Mouse (Mus musculus) stomach, embryonic 16.5 days (tissue): ENCODE measurements around the gene Olfr525. TPM values are rescaled to one million over a fixed set of nuclear protein-coding genes. Genes with fewer than 3 reads are reported as not detected.

Source experiments
- ATAC-seq: fragments of 200-750 bp; cut with Nextera tagmentation; 2 replicates; pipeline ENCODE4 v1.8.0; 2017; ENCODE audit warnings: moderate number of reproducible peaks, moderate TSS enrichment; ENCODE audit not compliant: insufficient read depth, low FRiP score
- H3K27ac ChIP-seq: fragments of 300-500 bp; sonication (generic); 2 replicates; pipeline ENCODE4 v1.5.1; 2014; ENCODE audit warnings: low read length
- H3K27me3 ChIP-seq: fragments of 300-500 bp; sonication (generic); 2 replicates; pipeline ENCODE4 v1.6.1; 2014; ENCODE audit warnings: low read length, control low read depth, mixed read lengths; ENCODE audit not compliant: control insufficient read depth, insufficient read depth
- H3K36me3 ChIP-seq: fragments of 300-500 bp; sonication (generic); 2 replicates; pipeline ENCODE4 v1.6.1; 2014; ENCODE audit warnings: low read length; ENCODE audit not compliant: control insufficient read depth, insufficient read depth
- H3K4me1 ChIP-seq: fragments of 300-500 bp; sonication (generic); 2 replicates; pipeline ENCODE4 v1.6.1; 2014; ENCODE audit warnings: low read length, control low read depth, mixed read lengths; ENCODE audit not compliant: control insufficient read depth, insufficient read depth
- H3K4me2 ChIP-seq: fragments of 300-500 bp; sonication (generic); 2 replicates; pipeline ENCODE4 v1.6.1; 2014; ENCODE audit warnings: low read depth, low read length, mixed read lengths
- H3K4me3 ChIP-seq: fragments of 300-500 bp; sonication (generic); replicated peaks from 2 replicates; pipeline ENCODE4 v1.5.1; 2014; ENCODE audit warnings: mild to moderate bottlenecking, low read length
- H3K9ac ChIP-seq: fragments of 300-500 bp; sonication (generic); 2 replicates; pipeline ENCODE4 v1.6.1; 2014; ENCODE audit warnings: low read length
- H3K9me3 ChIP-seq: fragments of 300-500 bp; sonication (generic); replicated peaks from 2 replicates; pipeline ENCODE4 v1.6.1; 2016; ENCODE audit warnings: low read length, control low read depth; ENCODE audit not compliant: control insufficient read depth
- WGBS: fragments of 180-500 bp; shearing (Covaris S2); extraction: QIAGEN DNeasy Blood & Tissue Kit; methylation state at CpG from one replicate; pipeline ENCODE4 v1.1.7; 2014; 5-methylcytosine and 5-hydroxymethylcytosine counted together
- polyA plus RNA-seq: library from polyadenylated mRNA; unstranded; fragments of >200 nt; fragmentation: Nextera tagmentation; extraction: Ambion mirVana; gene quantifications from 2 replicates; pipeline ENCODE4 v1.2.1, GENCODE M21; 2015

The Olfr525 gene
- polyA plus RNA-seq, 1 experiment from 2014 or later, result not detected

DNA sequence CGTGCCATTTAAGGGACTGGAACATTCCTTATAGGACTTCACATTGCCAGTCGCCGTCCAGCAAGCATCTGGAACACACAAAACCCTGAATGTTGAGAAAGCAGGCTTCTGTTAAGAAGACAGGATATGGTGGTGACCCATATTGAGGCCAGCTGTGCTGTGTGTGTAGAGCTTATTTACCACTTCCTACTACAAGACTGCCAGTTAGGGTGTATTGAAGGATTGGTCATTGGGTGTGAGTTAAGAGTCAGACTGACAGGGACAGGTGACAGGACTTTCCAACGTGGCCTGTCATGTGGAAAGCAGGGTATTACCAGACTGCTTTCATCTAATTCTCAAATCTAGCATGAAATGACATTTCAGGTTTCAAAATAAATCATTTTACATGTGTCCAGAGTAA is 53.6 kb downstream of the Olfr525 start:
- Histone ChIP-seq H3K27ac (no peak overlapping the region), H3K4me1 (no peaks in the 10 kb centered on the region), H3K4me2 (no peak overlapping the region), H3K27me3 (no peaks in the 10 kb centered on the region), H3K9me3 (no peaks in the 10 kb centered on the region), H3K9ac (no peak overlapping the region), H3K4me3 (no peak overlapping the region), H3K36me3 (no peaks in the 10 kb centered on the region)
- ATAC-seq, result no peak
- WGBS, result 70% methylated on average over 4 of the region's 4 CpGs

DNA sequence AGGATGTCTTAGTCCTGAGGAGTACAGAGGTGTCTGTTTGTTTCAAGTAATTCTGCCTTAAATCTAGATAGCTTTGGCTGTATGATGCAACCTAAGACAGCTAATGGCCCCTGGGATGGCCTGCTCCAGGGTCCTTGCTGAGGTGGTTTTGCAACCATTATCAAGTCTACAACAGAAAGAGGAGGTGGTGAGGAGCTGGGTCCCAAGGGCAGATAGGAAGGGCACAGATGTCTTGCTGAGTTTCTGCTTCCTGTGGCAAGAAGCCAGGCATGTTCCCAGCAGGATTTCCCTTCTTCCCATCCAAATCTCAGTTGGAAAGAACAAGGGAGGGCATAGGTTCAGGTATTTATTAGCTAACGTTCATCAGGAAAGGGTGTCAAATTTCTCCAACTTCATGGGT is 55.6 kb downstream of the Olfr525 start, which contains the start of gene Olfr530:
Gene Olfr530 (minus strand): TSS at position 101 of the 400 bp plus-strand sequence.
- Histone ChIP-seq H3K4me3 (no peak within 1 kb of the TSS), H3K27me3 (no peaks in the 10 kb centered on the region), H3K27ac (no peak within 1 kb of the TSS), H3K4me2 (no peak within 1 kb of the TSS), H3K9ac (no peak within 1 kb of the TSS), H3K36me3 (no peaks in the 10 kb centered on the region), H3K9me3 (no peaks in the 10 kb centered on the region), H3K4me1 (no peaks in the 10 kb centered on the region)
- ATAC-seq, result no peak
- 39% methylated on average over 1 of the region's 1 CpGs for WGBS

DNA sequence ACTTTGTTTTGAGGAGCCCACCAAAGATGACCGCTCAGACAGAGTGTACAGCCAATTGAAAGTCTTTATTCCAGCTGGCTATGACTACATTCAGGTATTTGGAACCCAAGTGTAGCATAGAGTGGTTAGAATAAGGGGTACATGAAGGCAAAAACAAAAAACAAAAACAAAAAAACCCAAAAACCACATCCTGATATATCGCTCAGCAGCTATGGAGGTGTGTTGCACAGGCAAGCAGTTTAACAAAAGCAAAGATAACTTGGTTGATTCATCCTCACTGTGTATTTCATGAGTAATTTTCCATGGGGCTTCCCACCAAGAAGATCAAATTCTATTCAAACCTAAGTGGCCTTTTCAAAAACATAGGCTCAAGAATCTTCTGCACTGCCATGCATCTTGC is 56.3 kb downstream of the Olfr525 start:
- Histone ChIP-seq H3K4me2 (no peak overlapping the region), H3K9me3 (no peaks in the 10 kb centered on the region), H3K36me3 (no peaks in the 10 kb centered on the region), H3K4me1 (no peaks in the 10 kb centered on the region), H3K27me3 (no peaks in the 10 kb centered on the region), H3K4me3 (no peak overlapping the region), H3K9ac (no peak overlapping the region), H3K27ac (no peak overlapping the region)
- 94% methylated on average over 2 of the region's 2 CpGs for WGBS
- no peak for ATAC-seq

Other genes starting within 250 kb of the Olfr525 start
- gene Caly, start 238.3 kb upstream of the Olfr525 start, polyA plus RNA-seq, result 3.7 and 5.6 TPM in 2 replicates
- 139 and 141 TPM in 2 replicates for gene Prap1, start 227.5 kb upstream of the Olfr525 start, polyA plus RNA-seq
- gene Fuom, start 218.4 kb upstream of the Olfr525 start, polyA plus RNA-seq, result 37.0 and 38.7 TPM in 2 replicates
- gene Paox, start 205.1 kb upstream of the Olfr525 start, polyA plus RNA-seq, result 31.4 and 31.9 TPM in 2 replicates
- gene Echs1, start 204.4 kb upstream of the Olfr525 start, polyA plus RNA-seq, result 156 and 158 TPM in 2 replicates
- 20.2 and 22.8 TPM in 2 replicates for gene Mtg1, start 183.3 kb upstream of the Olfr525 start, polyA plus RNA-seq
- gene Sprn, start 166.0 kb upstream of the Olfr525 start, polyA plus RNA-seq, result 0.96 and 1.1 TPM in 2 replicates
- gene Olfr522, start 156.1 kb upstream of the Olfr525 start, polyA plus RNA-seq, result not detected in 2 replicates
- not detected in 2 replicates for gene Olfr523, start 147.6 kb upstream of the Olfr525 start, polyA plus RNA-seq
- gene Olfr524, start 114.9 kb upstream of the Olfr525 start, polyA plus RNA-seq, result not detected in 2 replicates
- 0.10 and 0.15 TPM in 2 replicates for gene Cd163l1, start 102.6 kb upstream of the Olfr525 start, polyA plus RNA-seq
- gene 5830411N06Rik, start 73.6 kb upstream of the Olfr525 start, polyA plus RNA-seq, result not detected in 2 replicates
- gene Olfr527, start 13.2 kb downstream of the Olfr525 start, polyA plus RNA-seq, result not detected in 2 replicates
- not detected in 2 replicates for gene Olfr60, start 40.8 kb downstream of the Olfr525 start, polyA plus RNA-seq
- gene Olfr530, start 55.5 kb downstream of the Olfr525 start, polyA plus RNA-seq, result not detected in 2 replicates
- gene Olfr531, start 82.1 kb downstream of the Olfr525 start, polyA plus RNA-seq, result not detected in 2 replicates
- not detected in 2 replicates for gene Olfr532, start 100.8 kb downstream of the Olfr525 start, polyA plus RNA-seq
- not detected in 2 replicates for gene Olfr533, start 142.5 kb downstream of the Olfr525 start, polyA plus RNA-seq
- gene Olfr535, start 163.4 kb downstream of the Olfr525 start, polyA plus RNA-seq, result not detected in 2 replicates
- not detected in 2 replicates for gene Olfr536, start 186.5 kb downstream of the Olfr525 start, polyA plus RNA-seq
- gene Olfr538, start 247.0 kb downstream of the Olfr525 start, polyA plus RNA-seq, result not detected in 2 replicates